Mouse (Mus musculus): ENCODE results near the gene Gm13290. TPM values are rescaled to one million over a fixed set of nuclear protein-coding genes. Genes with fewer than 3 reads are reported as not detected.
"Not testable (repeated sequence)": the region's sequence is repeated elsewhere in the genome, so short reads cannot be mapped to it uniquely, and the experiment has no call there.

Gene Gm13290
- polyA plus RNA-seq (2014; fragmentation: Nextera tagmentation; extraction: Ambion mirVana): 0.61 TPM in 1 of 2 replicates, not detected in the other

DNA sequence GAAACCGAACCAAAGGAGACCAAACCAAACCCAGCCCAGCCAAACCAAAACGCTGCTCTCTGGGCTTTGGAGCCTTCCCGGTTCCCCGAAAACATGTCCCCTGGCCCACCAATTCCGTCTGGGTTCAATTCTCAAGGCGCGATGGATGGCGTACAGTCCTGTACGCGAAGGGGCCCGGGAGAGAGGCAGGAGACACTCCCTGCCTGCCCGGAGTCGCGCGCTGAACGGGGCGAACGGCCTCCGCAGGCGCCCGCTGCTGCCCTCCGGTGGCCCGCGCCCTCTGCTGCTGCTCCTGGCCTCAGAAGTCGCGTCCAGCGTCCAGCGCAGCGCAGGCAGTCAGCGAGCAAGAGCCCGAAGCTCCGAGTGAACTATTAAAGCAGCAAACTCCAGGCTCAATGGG is at the start of gene Gm13290:
Gene Gm13290 (plus strand): TSS at position 301 of the 400 bp plus-strand sequence.
- H3K4me1 ChIP-seq (ENCODE audit: control insufficient read depth, insufficient read depth, low read length); H3K4me2 ChIP-seq; H3K4me3 ChIP-seq (ENCODE audit: low read depth, low read length); H3K9ac ChIP-seq (ENCODE audit: low read depth, low read length); H3K27me3 ChIP-seq (ENCODE audit: control insufficient read depth, insufficient read depth, low read length); H3K36me3 ChIP-seq (ENCODE audit: control insufficient read depth, insufficient read depth, low read length); H3K27ac ChIP-seq (ENCODE audit: low read depth, low read length); ATAC-seq (replicated peaks; ENCODE audit: insufficient number of reproducible peaks, low FRiP score, low TSS enrichment); H3K9me3 ChIP-seq (replicated peaks; ENCODE audit: control insufficient read depth, low read length): not testable (repeated sequence)
- no CpG with 5 or more reads among the region's 32 CpGs for WGBS (ENCODE audit: insufficient replicate concordance)

DNA sequence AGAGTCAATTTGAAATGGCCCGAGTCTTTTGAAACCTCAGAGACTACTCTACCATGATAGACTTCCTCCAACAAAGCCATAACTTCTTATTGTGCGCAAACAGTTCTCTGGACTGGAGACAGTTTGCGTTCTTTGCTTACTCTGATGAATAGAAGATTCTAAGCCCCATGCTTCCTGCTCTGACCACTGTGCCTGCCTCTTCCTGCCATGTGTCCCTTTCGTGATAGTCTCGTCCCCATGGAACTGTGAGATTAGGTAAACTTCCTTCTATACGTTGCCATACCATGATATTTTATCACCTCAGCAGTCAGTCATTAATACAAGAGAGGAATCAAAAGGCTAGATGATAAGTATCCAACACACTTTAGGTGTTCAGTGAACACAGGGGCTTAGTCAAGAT is 46.9 kb upstream of the Gm13290 start:
- no peaks in the 10 kb centered on the region for H3K9me3 ChIP-seq (replicated peaks; ENCODE audit: control insufficient read depth, low read length)
- no peak for ATAC-seq (replicated peaks; ENCODE audit: insufficient number of reproducible peaks, low FRiP score, low TSS enrichment)

DNA sequence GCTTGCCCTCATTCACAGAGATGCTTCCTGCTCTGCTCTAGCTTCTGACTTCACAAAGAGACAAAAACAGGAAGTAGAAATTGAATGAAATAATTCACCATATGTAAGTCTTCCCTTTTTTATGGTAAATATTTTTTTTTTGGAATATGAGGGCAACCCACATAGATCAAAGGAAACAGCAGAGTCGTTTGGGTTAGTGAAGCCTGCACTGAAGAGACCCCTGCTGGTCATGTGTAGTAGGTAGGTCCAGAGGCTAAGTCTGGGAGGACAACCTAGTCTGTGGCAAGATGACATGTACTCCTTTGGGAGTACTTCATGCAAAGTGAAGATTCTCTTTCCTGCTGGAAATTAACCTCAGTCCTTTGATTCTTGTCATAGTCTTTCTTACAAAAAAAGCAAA is 46.3 kb upstream of the Gm13290 start:
- no peaks in the 10 kb centered on the region for H3K4me1 ChIP-seq (ENCODE audit: control insufficient read depth, insufficient read depth, low read length)
- H3K27ac ChIP-seq (ENCODE audit: low read depth, low read length): no peak overlapping the region
- H3K4me3 ChIP-seq (ENCODE audit: low read depth, low read length): no peak overlapping the region
- no peak for ATAC-seq (replicated peaks; ENCODE audit: insufficient number of reproducible peaks, low FRiP score, low TSS enrichment)
- no peaks in the 10 kb centered on the region for H3K36me3 ChIP-seq (ENCODE audit: control insufficient read depth, insufficient read depth, low read length)
- no peaks in the 10 kb centered on the region for H3K27me3 ChIP-seq (ENCODE audit: control insufficient read depth, insufficient read depth, low read length)
- 10% methylated on average over 1 of the region's 1 CpGs for WGBS (ENCODE audit: insufficient replicate concordance)
- no peak overlapping the region for H3K4me2 ChIP-seq
- H3K9ac ChIP-seq (ENCODE audit: low read depth, low read length): no peak overlapping the region
- H3K9me3 ChIP-seq (replicated peaks; ENCODE audit: control insufficient read depth, low read length): no peaks in the 10 kb centered on the region

More for the DNA sequence above, 46.9 kb upstream of the Gm13290 start:
- H3K27ac ChIP-seq (ENCODE audit: low read depth, low read length): no peak overlapping the region
- H3K4me3 ChIP-seq (ENCODE audit: low read depth, low read length): no peak overlapping the region
- no peaks in the 10 kb centered on the region for H3K36me3 ChIP-seq (ENCODE audit: control insufficient read depth, insufficient read depth, low read length)
- no peaks in the 10 kb centered on the region for H3K27me3 ChIP-seq (ENCODE audit: control insufficient read depth, insufficient read depth, low read length)
- no peak overlapping the region for H3K9ac ChIP-seq (ENCODE audit: low read depth, low read length)
- no peak overlapping the region for H3K4me2 ChIP-seq
- H3K4me1 ChIP-seq (ENCODE audit: control insufficient read depth, insufficient read depth, low read length): no peaks in the 10 kb centered on the region
- 74% methylated on average over 6 of the region's 6 CpGs for WGBS (ENCODE audit: insufficient replicate concordance)

DNA sequence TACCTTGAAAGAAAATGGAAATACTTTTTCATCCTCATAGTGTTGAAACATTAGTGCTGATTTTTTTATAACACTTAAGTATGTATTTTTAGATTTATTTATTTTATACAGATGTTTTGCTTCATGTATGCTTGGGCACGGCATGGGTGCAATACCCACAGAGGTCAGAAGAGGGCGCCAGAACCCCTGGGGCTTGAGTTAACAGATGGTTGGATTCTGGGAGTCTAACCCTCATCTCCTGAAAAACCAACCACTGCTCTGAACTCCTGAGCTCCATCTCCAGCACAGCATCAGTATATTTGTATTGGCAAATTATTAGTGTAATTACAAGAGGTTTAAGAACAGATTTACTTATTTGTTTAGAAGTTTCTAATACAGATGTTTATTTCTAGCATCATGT is 35.2 kb upstream of the Gm13290 start:
- H3K4me3 ChIP-seq (ENCODE audit: low read depth, low read length): no peak overlapping the region
- no peaks in the 10 kb centered on the region for H3K27me3 ChIP-seq (ENCODE audit: control insufficient read depth, insufficient read depth, low read length)
- H3K4me1 ChIP-seq (ENCODE audit: control insufficient read depth, insufficient read depth, low read length): no peaks in the 10 kb centered on the region
- H3K36me3 ChIP-seq (ENCODE audit: control insufficient read depth, insufficient read depth, low read length): no peaks in the 10 kb centered on the region
- H3K27ac ChIP-seq (ENCODE audit: low read depth, low read length): no peak overlapping the region
- ATAC-seq (replicated peaks; ENCODE audit: insufficient number of reproducible peaks, low FRiP score, low TSS enrichment): no peak
- no peak overlapping the region for H3K4me2 ChIP-seq
- WGBS (ENCODE audit: insufficient replicate concordance): 4% methylated on average over 2 of the region's 2 CpGs
- no peak overlapping the region for H3K9ac ChIP-seq (ENCODE audit: low read depth, low read length)
- no peaks in the 10 kb centered on the region for H3K9me3 ChIP-seq (replicated peaks; ENCODE audit: control insufficient read depth, low read length)

DNA sequence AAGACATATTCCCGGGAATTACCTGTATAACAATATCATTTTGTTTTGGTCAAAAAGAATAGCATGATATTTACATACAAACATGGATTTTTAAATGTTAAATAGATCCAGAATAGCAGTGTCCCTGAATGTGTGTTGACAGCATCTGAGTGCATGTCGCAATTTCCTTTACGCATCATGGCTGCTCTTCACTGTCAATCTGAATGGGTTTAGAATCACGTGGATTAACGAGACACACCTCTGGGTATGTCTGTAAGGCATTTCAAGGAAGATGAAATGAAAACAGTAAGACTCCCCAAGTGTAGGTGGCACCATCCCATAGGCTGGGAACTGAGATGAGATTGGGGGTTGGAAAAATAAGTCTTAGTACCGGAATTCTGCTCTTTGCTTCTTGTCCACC is 34.6 kb upstream of the Gm13290 start:
- Histone ChIP-seq H3K27me3 (ENCODE audit: control insufficient read depth, insufficient read depth, low read length) (no peaks in the 10 kb centered on the region), H3K4me2 (no peak overlapping the region), H3K27ac (ENCODE audit: low read depth, low read length) (no peak overlapping the region), H3K4me3 (ENCODE audit: low read depth, low read length) (no peak overlapping the region), H3K9ac (ENCODE audit: low read depth, low read length) (no peak overlapping the region), H3K4me1 (ENCODE audit: control insufficient read depth, insufficient read depth, low read length) (no peaks in the 10 kb centered on the region), H3K36me3 (ENCODE audit: control insufficient read depth, insufficient read depth, low read length) (no peaks in the 10 kb centered on the region), H3K9me3 (replicated peaks; ENCODE audit: control insufficient read depth, low read length) (no peaks in the 10 kb centered on the region)
- ATAC-seq (replicated peaks; ENCODE audit: insufficient number of reproducible peaks, low FRiP score, low TSS enrichment): no peak
- 86% methylated on average over 6 of the region's 6 CpGs for WGBS (ENCODE audit: insufficient replicate concordance)

DNA sequence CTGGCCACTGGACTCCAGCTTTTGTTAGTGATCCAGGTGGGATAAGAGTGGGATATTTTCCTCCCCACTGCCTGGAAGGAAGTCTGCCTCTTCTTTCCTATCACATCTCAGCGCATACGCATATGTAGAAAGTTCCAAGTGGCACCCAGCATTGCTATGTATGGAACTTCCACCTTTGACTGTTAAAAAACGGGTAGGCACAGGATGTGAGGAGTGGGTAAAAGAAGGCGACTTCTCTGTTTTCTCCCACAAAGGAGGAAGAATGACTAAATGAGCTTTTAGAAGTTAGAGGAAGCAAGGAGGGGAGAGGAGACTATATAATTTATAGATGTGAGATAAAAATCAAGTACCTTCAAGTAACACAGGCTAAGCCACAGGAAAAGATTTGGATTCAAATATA is 32.2 kb upstream of the Gm13290 start:
- 81% methylated on average over 4 of the region's 4 CpGs for WGBS (ENCODE audit: insufficient replicate concordance)
- no peak overlapping the region for H3K27ac ChIP-seq (ENCODE audit: low read depth, low read length)
- H3K9ac ChIP-seq (ENCODE audit: low read depth, low read length): no peak overlapping the region
- no peak overlapping the region for H3K4me2 ChIP-seq
- no peaks in the 10 kb centered on the region for H3K4me1 ChIP-seq (ENCODE audit: control insufficient read depth, insufficient read depth, low read length)
- H3K4me3 ChIP-seq (ENCODE audit: low read depth, low read length): no peak overlapping the region
- ATAC-seq (replicated peaks; ENCODE audit: insufficient number of reproducible peaks, low FRiP score, low TSS enrichment): no peak
- H3K9me3 ChIP-seq (replicated peaks; ENCODE audit: control insufficient read depth, low read length): no peaks in the 10 kb centered on the region
- no peaks in the 10 kb centered on the region for H3K27me3 ChIP-seq (ENCODE audit: control insufficient read depth, insufficient read depth, low read length)
- H3K36me3 ChIP-seq (ENCODE audit: control insufficient read depth, insufficient read depth, low read length): no peaks in the 10 kb centered on the region

DNA sequence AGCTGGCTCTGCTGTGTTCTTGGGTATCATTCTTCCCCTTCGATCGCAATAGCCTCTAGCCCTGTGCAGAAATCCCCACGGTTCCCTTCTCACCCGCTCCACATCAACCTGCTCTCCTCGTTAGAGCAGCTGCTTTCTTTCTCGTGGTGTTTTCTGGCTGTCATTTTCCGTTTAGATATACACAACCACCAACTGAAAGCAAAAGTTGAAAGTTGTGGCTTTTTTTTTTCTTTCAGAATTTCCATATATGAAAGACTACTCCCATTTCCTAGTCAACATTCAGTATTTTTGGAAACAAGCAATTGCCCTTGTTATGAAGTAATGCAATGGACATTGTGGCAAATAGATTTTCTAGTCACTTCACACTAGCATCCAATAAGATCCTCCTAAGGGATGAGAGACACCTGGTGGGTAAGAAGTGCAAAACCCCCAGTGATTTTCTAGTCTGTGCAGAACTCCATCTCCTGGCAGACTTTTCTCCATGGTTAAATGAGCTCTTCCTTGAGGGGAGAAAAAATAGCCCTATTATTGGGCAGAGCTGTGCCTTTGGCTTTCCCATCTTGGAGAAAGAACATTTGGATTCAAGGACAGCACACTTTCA is 30.8 kb upstream of the Gm13290 start:
- Histone ChIP-seq H3K9me3 (replicated peaks; ENCODE audit: control insufficient read depth, low read length) (no peaks in the 10 kb centered on the region), H3K9ac (ENCODE audit: low read depth, low read length) (no peak overlapping the region), H3K4me2 (no peak overlapping the region), H3K36me3 (ENCODE audit: control insufficient read depth, insufficient read depth, low read length) (no peaks in the 10 kb centered on the region), H3K4me1 (ENCODE audit: control insufficient read depth, insufficient read depth, low read length) (no peaks in the 10 kb centered on the region), H3K27me3 (ENCODE audit: control insufficient read depth, insufficient read depth, low read length) (no peaks in the 10 kb centered on the region), H3K4me3 (ENCODE audit: low read depth, low read length) (no peak overlapping the region), H3K27ac (ENCODE audit: low read depth, low read length) (no peak overlapping the region)
- WGBS (ENCODE audit: insufficient replicate concordance): 77% methylated on average over 7 of the region's 7 CpGs
- no peak for ATAC-seq (replicated peaks; ENCODE audit: insufficient number of reproducible peaks, low FRiP score, low TSS enrichment)

DNA sequence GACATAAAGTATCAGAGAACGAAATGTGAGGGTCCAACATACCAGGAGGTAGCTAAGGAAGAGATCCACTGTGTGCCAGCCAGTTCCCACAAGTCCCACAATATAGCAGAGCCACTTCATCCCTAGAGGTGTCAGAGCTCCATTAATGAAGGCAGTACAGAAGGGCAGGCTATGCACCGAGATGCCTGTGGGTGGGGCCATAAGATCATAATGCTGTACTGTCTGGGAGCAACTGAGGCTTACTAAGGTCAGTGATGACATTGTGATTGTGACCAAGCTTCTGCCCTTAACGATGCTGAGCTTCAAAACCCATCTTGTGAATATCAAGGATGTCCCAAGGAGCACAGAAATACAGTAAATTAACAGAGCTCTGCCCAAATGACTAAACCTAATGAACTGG is 29.4 kb upstream of the Gm13290 start:
- H3K27me3 ChIP-seq (ENCODE audit: control insufficient read depth, insufficient read depth, low read length): no peaks in the 10 kb centered on the region
- H3K4me3 ChIP-seq (ENCODE audit: low read depth, low read length): no peak overlapping the region
- WGBS (ENCODE audit: insufficient replicate concordance): 66% methylated on average over 3 of the region's 3 CpGs
- no peak overlapping the region for H3K9ac ChIP-seq (ENCODE audit: low read depth, low read length)
- no peak overlapping the region for H3K4me2 ChIP-seq
- no peak for ATAC-seq (replicated peaks; ENCODE audit: insufficient number of reproducible peaks, low FRiP score, low TSS enrichment)
- no peaks in the 10 kb centered on the region for H3K4me1 ChIP-seq (ENCODE audit: control insufficient read depth, insufficient read depth, low read length)
- H3K36me3 ChIP-seq (ENCODE audit: control insufficient read depth, insufficient read depth, low read length): no peaks in the 10 kb centered on the region
- no peak overlapping the region for H3K27ac ChIP-seq (ENCODE audit: low read depth, low read length)
- no peaks in the 10 kb centered on the region for H3K9me3 ChIP-seq (replicated peaks; ENCODE audit: control insufficient read depth, low read length)

DNA sequence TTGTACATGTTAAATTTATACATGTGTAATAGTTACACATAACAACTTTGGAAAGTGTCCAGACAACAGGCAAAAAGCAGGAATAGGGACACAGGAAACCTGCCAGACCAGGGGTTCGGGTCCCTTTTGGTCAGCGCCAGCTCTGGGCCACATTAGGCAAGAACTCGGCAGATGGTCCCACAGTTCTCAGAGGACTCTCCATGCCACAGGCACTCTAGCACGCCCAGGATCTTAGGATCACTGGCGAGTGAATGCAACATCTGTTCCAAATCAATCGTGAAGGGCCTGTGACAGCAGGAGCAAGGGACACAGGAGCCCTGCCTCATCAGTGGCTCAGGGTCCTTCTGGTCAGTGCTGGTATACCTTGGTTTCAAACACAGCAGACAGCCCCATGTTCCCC is 23.7 kb upstream of the Gm13290 start:
- ATAC-seq (replicated peaks; ENCODE audit: insufficient number of reproducible peaks, low FRiP score, low TSS enrichment): no peak
- H3K27ac ChIP-seq (ENCODE audit: low read depth, low read length): no peak overlapping the region
- H3K4me2 ChIP-seq: no peak overlapping the region
- H3K9ac ChIP-seq (ENCODE audit: low read depth, low read length): no peak overlapping the region
- H3K4me3 ChIP-seq (ENCODE audit: low read depth, low read length): no peak overlapping the region
- H3K36me3 ChIP-seq (ENCODE audit: control insufficient read depth, insufficient read depth, low read length): no peaks in the 10 kb centered on the region
- 54% methylated on average over 6 of the region's 6 CpGs for WGBS (ENCODE audit: insufficient replicate concordance)
- H3K9me3 ChIP-seq (replicated peaks; ENCODE audit: control insufficient read depth, low read length): no peaks in the 10 kb centered on the region
- no peaks in the 10 kb centered on the region for H3K4me1 ChIP-seq (ENCODE audit: control insufficient read depth, insufficient read depth, low read length)
- H3K27me3 ChIP-seq (ENCODE audit: control insufficient read depth, insufficient read depth, low read length): no peaks in the 10 kb centered on the region
